Mouse (Mus musculus) embryo, embryonic 11 days (tissue): ENCODE measurements around the gene Golga2.

Source experiments
- DNase-seq: peaks from one replicate; pipeline ENCODE4 v3.0.0-alpha.2; 2015

Gene Golga2

GRCm38 (mm10) chr2:32287334-32287840, at the start of gene Golga2:
Golga2 (plus strand) TSS chr2:32287384.
- no peak for DNase-seq

GRCm38 (mm10) chr2:32237571-32237970, 49.6 kb upstream of the Golga2 start:
- DNase-seq, result no peak

- no peak for DNase-seq
These were observed 48.3 kb upstream of the Golga2 start for GRCm38 (mm10) chr2:32238708-32239435.

DNA sequence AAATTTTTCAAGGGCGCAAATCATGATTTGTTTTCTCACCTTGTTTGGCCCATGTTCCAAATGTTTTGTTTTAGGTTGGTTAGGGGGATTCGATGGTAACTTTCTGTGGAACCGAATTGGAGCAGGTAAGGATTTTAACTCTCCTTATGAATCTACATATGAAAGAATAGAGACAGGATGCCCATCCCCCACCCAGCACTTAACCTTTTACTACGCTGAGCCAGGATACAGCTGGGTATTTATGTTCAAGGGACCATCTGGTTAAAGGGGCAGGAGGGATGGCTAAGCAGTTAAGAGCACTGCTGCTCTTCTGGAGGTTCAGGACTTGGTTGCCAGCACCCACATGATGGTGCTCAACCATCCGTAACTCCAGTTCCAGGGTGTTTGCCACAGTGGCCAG, 46.6 kb upstream of the Golga2 start:
- no peak for DNase-seq

- DNase-seq, result no peak
These were observed 44.2 kb upstream of the Golga2 start for GRCm38 (mm10) chr2:32242986-32243385.

GRCm38 (mm10) chr2:32246741-32247140, 40.4 kb upstream of the Golga2 start:
- DNase-seq, result no peak

DNA sequence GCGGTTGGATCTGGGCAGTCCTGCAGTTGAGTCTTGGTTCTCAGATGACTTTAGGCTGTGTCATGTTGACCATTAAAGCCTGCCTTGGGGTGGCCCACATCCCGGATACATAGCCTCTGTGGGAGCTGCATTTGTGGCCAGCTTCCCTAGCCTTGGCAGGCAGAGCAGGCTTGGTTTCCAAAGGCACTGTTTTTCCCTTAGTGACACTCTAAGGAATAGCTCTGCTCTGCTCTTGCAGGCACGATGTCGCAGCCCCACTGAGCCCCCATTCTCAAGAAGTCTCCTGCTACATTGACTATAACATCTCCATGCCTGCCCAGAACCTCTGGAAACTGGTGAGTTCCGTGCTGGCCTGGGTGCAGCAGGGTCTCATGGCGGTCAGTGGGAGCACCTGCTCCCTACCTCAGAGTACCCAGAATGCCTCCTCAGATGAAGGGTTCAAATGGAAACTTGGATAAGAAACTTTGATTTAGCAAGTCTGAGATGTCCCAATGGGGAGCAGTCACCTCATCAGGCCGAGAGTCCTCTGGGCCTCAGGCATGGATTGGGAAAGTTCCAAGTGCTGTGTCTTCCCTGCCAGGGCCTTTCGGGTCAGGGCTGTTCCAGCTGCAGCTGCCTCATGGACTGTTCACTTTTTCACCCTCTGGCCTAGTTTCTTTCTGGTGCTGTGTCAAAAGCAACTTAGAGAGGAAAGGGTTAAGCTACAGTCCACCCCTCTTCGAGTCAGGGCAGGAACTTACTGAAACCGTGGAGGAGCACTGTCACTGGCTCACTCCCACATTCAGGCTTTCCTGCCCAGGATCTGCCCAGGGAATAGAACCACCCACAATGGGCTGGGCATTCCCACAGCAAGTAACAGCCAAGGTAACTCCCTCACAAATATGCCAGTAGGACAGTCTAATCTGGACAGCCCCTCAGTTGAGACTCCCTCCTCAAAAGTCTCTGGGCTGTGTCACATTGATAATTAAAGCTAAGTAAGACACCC, 38.5 kb upstream of the Golga2 start:
- DNase-seq, result no peak

DNA sequence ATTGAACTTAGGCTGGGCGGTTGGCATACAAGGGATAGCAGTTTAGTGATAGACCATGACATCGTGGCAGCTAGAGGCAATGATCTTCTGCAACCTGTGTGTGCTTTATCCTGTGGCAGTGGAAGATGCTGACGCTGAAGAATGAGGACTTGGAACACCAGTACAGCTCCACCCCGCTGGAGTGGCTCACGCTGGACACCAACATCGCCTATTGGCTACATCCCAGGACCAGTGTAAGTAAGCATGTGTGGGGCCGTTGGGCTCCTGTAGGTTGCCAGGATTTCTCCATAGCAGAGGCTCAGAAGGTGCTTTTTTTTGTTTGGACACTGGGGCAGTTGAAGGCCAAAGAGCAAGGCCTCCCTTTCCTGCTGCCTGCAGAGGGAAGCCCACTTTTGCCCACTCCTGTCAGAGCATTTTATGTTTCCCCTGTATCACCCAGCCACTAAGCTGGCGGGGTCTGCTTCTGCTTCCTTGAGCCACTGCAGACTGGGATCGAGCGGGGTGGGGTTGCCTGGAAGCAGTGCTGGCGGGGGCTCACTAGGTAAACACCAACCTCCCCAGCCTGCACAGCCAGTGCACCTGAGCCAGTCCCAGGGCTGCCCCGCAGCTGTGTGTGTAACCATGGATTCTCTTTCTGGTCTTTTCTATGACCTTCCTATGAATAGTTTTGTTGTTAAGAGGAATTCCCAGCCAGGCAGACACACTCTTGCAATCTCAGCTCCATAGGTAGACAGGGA, 35.2 kb upstream of the Golga2 start:
- no peak for DNase-seq

- no peak for DNase-seq
These were observed 34.5 kb upstream of the Golga2 start for GRCm38 (mm10) chr2:32252658-32253057.

DNA sequence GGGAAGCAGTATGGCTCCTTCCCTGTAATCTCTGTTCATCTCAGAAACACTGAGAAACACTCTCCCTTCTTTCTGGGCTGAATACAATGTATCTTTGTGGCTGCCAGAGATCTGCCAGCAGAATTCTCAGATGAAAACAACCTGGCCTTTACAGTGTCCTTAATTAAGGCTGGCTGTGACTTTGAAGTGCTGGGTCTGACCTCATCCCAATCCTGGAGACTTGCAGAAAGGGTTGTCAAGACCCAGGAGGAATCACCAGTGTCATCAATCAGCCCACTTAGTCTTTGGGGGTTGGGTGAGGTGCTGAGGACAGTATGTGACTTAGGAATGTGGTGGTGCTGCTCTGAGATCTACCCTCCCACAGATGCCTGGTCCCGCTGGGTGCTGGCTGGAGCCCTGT, 33.8 kb upstream of the Golga2 start:
- no peak for DNase-seq

- DNase-seq, result no peak
These were observed 32.6 kb upstream of the Golga2 start for GRCm38 (mm10) chr2:32254563-32254962.

- no peak for DNase-seq
These were observed 30.9 kb upstream of the Golga2 start for GRCm38 (mm10) chr2:32256273-32256672.

- no peak for DNase-seq
These were observed 28.2 kb upstream of the Golga2 start for GRCm38 (mm10) chr2:32258887-32259533.

DNA sequence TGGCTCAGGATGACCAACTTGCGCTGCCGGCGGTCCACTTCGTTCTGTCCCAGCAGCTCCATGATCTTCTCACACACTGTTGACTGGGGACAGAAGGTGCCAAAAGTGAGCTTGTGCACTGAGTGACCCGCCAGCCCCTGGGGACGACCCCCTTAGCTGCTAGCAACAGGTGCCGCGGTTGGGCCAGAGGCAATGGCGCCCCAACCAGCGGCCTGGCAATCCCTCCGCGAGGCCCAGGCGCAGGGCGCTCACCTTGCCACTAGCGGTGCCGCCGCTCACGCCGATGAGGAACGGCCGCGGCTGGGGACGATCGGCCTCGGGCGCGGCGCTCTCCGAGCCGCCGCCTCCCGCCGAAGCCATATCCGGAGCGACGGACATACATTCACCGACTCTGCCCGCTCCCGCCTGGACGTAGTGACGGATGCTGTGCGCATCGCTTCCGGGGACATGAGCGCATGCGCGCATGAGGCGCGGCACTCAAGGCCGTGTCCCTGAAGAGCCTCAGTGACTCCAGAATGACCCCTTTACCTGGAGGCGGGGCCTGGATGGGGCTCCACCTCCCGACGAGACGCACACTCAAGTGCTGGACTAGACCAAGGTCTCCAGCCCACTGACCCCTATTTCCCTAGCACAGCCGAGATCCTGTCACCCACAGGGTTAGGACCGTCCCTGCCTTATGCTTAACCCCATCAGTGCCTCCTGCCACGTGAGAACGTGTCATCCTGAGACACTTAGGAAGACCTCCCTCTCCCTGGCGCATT, 27.3 kb upstream of the Golga2 start, which contains the start of gene Uck1:
Uck1 (minus strand) TSS at position 503 of the 761 bp plus-strand sequence.
- peak; percentile 94 for DNase-seq

GRCm38 (mm10) chr2:32260635-32261034, 26.5 kb upstream of the Golga2 start:
- DNase-seq, result peak; percentile 50

GRCm38 (mm10) chr2:32275823-32276222, 11.4 kb upstream of the Golga2 start:
- DNase-seq, result no peak

DNA sequence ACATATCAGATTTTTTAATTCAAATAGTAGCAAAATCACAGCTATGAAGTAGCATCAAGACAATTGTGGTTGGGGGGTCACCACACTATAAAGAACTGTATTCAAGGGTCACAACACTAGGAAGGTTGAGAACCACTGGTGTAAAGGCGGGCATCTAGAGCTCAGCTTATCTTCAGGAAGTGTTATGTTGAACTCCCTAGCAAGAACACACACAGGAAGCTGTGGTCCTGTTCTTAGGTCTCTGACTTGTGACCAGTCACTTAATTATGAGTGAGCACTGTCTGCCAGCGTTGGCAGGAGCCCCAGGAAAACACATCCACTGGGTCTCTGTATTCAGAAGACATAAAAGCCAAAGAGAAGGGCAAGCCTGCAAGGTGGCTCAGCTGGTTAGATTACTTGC, 4.9 kb upstream of the Golga2 start:
- DNase-seq, result no peak

DNA sequence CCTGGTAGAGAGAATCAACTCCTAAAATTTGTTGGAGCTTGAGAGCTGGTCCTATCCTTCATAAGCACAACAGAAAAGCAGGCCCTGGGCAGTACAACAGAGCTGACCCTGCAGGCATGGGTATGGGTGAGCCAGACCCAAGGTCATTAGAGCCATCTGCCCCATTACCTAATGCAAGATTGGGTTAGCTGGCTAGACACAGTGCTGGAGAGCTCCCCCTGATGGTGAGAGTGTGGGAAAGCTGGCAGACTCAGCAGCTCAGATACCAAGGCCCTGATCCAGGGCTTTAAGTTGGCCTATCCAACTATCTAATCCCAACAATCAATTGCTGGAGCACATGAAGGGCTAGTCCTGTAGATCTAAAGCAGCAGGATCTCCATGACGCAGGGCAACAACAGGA, 4.5 kb upstream of the Golga2 start:
- peak; percentile 74 for DNase-seq

- DNase-seq, result no peak
These were observed 3.2 kb upstream of the Golga2 start for GRCm38 (mm10) chr2:32283986-32284385.

- DNase-seq, result peak; percentile 100
These were observed 761 bp downstream of the Golga2 start, which contains the start of gene Swi5 for GRCm38 (mm10) chr2:32287923-32288367. Swi5 (minus strand) TSS chr2:32288075.

- DNase-seq, result peak; percentile 53
These were observed 1.3 kb downstream of the Golga2 start for GRCm38 (mm10) chr2:32288371-32288931.
